Mouse (Mus musculus) CH12F3 (cell line): ENCODE data around the gene Faim.

Source experiments
- in situ Hi-C: fragments of 300-500 bp; cut with MboI; formaldehyde crosslinking; loops from 2 replicates; pipeline ENCODE4 v1.14.3; 2020; ENCODE audit warnings: low sequenced_read_pairs

The Faim gene

DNA sequence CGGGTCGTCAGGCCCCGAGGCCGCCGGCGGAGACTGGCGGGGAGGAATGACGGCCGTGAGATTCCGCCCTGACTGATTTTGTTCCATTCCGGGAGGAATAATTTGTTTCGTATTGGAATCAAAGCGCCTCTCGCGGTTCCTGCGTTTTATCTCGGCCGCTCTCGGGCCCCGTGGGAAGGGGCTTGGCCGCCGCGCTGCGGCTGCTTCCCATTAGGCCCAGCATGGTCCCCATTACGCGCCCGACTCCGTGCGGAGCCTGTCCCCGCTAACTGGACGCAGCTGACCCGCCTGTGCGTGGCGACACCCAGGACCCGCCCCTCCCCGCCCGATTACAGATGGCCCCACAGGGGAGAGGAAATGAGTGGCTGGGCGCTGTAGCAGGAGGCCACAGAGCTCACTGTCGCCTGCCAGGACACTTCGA, 13.1 kb upstream of the Faim start:
- in situ Hi-C loops: loop anchor here (25.0 kb wide), 1 partner anchor 336 kb away; no protein-coding TSS in a partner anchor

DNA sequence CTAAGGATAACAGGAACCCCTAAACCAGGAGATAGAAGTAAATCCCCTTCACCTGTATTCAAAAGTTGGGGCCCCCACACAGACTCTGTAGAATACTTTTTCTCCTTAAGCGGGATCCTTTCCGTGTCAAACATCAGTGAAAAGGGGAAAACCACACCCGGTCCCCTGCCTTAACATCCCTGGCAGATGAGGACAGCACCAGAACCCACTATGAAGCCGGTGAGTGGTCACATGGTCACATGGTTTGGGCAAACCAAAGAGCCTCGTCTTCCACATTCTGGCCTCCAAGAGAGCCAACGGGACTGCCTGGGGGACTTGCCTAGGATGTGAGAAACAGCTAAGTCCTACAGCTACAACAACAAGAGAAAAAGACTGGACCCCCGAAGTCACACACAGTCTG, 12.6 kb upstream of the Faim start:
- in situ Hi-C loops: loop anchor here (25.0 kb wide), 1 partner anchor 336 kb away; no protein-coding TSS in a partner anchor

DNA sequence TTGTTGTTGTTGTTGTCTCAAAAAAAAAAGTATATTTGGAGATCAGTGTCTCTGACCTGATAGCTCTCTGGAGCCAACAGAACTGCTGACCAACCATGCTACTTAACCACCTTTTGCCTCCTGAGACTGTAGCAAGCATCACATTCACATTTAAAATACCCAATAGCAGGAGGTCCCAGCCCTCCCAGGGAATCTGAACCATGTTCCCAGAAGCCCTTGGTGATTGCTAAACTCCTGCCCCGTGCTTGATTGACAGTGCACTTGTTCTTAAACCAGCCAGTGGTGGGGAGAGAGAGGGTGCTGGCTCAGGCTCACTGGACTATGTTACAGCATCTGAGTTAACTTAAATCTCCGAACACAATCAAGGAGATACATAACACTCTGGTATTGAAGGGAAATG, 11.3 kb upstream of the Faim start:
- in situ Hi-C loops: loop anchor here (25.0 kb wide), 1 partner anchor 338 kb away; no protein-coding TSS in a partner anchor

DNA sequence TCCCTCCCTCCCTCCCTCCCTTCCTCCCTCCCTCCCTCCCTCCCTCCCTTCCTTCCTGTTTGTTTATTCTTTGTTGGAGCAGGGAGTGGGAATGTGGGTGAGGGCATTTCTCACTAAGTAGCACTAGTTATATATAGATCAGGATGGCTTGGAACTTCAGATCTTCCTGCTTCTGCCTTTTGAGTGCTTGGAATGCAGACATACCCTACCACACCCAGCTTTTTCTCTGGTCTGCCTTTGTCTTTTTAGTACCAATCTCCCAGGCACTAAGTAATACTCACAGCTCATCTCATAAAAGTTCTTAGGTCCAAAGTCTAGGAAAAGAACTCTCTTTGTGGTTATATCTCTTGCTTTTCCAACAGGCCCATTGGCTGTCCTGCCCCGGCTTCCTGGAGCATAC, 10.1 kb upstream of the Faim start:
- in situ Hi-C loops: no loop called here

DNA sequence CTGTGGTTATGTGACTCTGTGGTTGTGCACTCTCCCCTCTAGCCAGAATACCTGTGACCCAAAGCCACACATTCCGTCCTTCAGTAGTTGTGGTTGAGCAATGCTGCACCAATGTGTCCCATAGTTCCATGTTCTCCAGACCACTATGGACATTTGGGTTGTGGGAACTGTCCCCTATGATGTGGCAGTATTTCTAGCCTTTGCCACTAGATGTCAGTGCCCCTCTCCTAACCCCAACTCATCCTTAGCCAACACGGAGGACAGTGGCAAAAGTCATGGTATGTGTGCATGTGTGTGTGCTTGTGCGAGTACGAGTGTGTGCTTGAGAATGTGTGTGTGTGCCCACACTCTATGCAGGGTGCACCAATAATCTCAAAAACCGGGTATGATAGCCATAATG, 9.7 kb upstream of the Faim start:
- in situ Hi-C loops: no loop called here

DNA sequence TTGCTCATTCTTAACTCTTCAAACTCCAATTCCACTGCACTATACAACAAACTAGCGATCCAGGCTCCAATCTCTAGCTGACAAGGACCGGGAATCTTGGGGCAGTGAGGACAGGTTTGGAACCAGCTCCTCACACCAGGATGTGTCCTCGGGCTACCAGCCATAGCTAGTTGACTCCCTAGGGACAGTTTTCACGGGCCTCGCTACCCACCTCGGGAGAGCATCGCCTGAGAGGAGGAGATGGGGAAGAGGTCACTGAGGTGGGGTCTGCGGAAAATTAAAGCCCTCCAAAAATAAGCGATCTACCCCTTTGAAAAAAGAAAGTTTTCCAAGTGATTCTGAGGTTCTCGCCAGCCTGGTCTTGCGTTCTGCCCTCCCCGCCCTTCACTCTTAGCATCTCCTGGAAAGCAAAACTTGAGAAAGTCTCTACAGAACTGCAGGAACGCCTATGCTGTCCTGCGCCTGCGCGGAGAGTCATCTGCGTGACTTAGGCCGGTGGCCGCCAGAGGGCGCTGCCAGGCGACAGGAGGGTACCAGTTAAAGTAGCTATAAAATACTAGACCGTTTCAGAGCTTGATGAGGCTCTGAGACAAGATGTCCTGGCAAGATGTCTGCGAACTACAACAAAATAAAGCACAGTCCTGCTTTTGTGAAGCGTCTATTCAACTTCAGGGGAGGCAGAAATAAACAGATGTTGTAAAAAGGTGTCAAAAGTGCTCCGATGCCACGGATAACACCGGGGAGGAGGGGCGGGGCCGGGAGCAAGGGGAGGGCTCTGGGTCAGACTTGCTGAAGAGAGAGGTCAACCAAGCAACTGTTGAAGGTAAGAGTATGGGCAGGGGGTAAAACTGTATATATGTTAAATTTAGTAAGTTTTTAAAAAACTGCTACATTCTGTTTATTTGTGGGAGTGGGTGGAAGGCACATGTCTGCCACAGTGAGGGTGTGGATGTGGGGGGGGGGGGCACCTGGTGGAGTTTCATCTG, 6.4 kb upstream of the Faim start:
- in situ Hi-C loops: no loop called here

DNA sequence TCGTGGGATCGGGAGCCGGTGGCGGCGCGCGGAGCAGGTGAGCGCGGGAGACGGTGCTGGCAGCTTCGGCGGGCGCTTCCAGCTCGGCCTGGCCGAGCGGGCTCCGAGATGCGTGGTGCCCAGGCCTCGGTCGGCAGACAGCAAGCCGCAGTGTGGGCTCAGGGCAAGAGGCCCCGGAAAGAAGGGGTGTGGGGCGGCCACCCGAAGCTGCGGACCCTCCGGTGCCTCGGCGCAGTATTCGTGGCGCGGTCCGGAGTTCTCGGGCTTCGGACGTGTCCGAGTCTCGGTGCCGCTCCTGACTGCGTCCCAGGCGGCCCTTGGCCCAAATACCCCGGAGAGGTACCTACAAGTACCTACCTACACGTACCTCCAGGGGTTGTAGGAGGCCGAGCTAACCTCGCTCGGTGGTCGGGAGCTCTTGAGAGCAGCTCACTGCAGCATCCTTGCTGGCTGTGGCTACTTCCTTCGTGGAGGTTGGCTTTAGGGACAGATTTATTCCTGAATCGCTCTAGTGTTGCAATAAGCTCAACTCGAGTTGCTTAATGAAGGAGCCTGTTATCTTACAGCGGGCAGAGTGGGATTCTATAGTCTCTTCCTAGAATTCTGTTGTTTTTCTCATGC, 413 bp downstream of the Faim start:
- in situ Hi-C loops: no loop called here

DNA sequence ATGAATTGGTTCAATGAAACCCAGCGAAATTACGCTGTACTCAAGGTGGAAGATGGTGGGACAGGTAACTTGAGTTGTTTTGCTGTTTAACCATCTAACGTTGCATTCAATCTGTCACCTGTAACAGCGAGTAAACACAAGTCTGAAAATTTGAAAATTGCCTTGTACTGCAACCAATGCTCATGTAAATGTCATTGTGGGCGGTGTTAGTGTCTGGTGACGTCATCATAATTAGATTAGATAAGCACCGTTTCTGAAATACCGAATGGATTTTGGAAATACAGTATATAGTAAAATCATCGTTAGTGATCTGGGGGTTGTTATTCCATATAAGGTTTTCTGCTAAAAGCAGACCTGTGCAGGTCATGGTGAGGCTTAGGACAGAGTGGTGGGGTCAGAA, 958 bp downstream of the Faim start:
- in situ Hi-C loops: no loop called here

DNA sequence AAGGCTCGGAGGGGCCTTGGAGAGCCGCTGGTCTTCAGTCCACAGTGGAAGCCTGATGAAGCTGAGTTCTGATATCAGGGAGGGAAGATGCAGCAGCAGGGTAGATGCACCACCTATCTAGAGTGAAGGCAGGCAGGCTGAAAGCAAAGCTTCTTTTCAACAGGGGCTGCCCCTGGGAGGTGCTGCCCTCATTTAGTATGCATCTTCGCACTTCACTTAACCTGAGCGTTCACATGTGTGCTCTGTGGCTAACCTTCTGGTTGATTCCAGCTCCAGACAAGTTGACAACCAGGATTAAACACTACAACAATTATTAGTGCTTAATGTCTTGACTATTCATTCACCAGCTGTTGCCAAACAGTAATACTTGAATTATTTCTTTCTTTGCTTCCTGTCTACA, 7.9 kb downstream of the Faim start:
- in situ Hi-C loops: no loop called here

DNA sequence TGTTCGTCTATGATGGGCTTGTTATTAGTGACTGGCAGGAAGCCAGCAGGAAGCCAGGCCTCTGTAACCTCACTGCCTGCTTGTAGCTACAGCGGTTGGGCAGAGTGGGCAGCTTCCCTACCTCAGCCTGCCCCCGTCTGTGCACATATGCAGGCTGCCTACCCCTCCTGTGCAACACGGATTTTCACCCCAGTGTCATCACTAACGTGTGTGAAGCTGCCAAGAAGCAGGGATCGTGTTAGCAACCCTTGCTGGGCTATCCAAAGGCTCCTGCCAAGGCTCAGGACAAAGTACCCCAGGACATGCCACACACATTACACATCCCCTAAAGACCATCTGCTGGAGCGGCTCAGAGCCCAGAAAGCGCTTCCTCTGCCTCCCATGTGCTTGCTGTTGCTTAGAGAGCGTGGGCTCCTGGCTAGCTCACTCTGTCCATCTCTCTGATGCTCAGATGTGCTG, 13.7 kb downstream of the Faim start:
- in situ Hi-C loops: no loop called here

DNA sequence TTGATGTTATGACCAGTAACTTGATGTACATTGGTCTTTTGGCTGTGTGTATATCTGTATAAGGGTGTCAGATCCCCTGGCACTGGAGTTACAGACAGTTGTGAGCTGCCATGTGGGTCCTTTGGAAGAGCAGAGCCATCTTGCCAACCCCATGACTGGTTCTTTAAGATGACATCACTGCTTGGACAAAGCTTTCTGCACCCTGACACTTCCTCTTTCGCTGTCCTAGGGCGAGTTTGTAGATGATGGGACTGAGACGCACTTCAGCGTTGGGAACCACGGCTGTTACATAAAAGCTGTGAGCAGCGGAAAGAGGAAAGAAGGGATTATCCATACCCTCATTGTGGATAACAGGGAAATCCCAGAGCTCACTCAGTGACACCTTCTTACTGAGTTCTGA, 15.2 kb downstream of the Faim start:
- in situ Hi-C loops: no loop called here

DNA sequence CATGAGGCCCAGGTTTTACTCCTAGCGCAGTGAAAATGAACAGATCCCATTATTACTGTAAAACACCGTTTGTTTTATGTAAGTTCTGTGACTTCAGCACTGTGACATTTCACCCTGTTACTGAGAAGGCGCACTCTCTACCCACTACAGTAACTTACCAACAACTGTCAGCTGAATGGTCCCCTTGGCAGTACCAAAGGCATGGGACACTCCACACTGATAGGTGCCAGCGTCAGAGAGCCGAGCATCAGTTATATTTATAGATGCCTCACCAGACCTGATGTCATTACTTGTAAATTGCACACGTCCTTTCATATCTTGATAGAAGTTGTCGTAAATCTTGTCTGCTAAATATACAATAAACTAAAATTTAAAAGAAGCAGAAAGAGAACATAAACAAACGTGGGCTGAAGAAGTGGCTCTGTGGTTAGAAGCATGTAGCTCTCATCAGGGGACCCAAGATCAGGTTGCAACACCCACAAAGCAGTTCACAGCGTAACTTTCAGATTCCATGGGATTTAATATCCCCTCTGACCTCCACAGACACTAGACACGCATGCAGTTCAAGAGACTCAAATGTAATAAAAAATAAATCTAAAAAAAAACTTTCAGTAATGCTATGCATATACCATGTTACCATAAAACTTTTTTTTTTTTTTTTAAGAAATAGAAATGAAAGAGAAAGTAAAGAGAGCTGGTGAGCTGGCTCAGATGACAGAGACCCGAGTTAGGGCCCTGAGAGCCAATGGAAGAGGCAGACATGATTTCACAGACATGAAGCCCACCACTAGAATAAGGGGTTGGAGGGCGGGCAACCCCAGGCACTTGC, 23.1 kb downstream of the Faim start:
- in situ Hi-C loops: no loop called here

DNA sequence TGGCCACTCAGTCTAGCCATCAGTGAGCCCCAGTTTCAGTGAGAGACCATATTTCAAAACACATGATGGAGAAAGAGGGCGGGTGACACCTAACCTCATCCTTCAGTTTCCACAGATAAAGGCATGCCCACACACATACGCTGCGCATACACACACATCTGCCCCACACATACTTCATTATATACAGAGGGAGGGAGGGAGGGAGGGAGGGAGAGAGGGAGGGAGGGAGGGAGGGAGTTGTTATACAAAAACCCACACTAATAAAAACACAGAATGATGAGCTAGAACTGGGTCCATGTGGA, 23.7 kb downstream of the Faim start:
- in situ Hi-C loops: no loop called here

DNA sequence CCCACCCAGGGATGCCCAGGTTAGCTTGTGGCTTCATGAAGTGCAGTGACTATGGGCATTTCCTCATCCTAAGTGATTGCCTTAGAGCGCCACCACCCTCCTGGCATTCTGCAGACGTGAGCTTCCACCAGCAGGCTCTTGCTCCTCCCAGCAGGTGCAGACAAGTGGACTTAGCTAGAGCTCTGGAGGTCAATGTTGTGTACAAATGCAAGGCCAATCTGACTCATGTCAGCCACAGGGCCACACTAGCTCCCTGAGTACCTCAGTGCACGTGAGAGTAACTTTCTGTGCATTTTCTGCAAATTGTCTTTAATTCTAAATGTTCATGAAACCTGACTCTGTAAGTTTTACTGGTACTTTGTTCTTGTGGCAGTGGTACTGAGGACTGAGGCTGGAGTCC, 30.1 kb downstream of the Faim start:
- in situ Hi-C loops: no loop called here

DNA sequence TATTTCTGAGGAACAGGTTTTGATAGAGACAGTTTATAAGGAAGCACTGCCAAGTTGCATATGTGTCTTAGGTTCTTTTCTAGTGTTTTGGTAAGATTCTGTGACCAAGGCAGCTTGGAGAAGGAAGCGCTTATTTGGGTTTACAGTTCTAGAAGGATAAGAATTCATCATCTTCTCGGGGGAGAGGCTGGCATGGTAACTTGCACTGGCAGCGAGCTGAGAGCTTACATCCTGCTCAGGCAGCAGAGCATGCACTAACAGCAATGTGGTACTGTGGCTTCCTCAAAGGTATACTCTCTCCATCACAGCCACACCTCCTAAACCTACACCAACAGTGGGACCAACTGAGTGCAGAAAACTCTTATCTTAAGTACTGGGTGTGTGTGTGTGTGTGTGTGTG, 30.6 kb downstream of the Faim start:
- in situ Hi-C loops: no loop called here

DNA sequence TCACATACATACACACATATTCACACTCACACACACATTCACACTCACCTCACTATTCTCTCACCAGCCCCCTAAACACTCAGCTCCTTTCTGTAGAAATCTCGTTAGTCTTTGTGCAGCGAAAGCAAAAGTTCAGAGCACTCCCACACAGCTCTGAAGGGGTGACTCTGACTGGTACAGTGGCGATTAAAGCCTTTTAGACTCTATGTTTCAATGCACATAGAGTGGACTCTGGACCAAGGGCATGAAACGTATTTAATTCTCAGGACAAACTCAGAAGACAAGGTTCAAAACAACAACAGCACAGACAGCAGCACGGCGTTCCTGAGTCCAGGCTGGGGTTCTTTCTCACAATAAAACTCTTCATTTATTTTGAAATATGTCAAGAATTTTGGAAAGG, 31.5 kb downstream of the Faim start:
- in situ Hi-C loops: no loop called here

DNA sequence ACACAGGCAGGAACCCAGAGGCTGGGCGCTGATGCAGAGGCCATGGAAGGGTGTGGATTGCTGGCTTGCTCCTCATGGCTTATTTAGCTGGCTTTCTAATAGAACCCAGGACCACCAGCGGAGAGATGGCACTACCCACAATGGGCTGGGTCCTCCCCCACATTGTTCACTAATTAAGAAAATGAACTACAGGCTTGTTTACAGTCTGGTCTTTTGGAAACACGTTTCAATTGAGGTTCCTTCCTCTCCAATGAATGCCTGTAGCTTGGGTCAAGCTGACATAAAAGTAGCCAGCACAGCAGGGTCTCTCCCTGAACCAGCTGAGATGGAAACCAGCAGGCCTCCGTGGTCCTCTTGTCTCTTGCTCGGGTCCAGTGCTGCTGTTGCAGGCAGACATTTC, 35.0 kb downstream of the Faim start:
- in situ Hi-C loops: no loop called here

DNA sequence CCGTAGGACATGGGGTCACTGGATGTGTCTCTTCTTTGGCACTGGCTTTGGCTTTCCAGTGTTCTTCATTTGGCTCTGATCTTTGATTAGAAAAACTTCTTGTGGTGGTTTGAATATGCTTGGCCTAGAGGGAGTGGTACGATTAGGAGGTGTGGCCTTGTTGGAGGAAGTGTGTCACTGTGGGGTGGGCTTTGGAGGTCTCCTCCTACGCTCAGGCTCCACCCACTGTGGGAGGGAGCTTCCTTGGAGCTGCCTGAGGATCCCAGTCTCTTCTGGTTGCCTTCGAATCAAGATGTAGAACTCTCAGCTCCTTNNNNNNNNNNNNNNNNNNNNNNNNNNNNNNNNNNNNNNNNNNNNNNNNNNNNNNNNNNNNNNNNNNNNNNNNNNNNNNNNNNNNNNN, 35.6 kb downstream of the Faim start:
- in situ Hi-C loops: no loop called here

DNA sequence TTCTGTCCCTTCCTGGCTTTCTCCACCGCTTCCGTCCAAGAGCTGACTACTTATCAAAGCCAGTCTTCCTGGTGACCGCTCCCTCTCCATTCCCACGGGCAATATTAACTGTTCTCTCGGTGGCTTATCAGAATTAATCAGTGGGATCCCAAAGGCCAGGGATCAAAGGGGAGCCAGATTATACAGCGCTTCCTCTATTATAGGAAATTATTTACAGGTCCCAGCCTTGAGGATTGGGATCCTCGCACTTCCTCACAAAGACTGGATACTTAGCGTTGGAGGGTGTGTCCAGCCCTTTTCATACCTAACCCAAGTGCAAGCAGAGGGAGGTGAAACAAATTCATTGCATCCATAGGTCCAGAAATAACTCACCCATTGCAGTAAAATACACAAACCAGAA, 45.9 kb downstream of the Faim start:
- in situ Hi-C loops: no loop called here

DNA sequence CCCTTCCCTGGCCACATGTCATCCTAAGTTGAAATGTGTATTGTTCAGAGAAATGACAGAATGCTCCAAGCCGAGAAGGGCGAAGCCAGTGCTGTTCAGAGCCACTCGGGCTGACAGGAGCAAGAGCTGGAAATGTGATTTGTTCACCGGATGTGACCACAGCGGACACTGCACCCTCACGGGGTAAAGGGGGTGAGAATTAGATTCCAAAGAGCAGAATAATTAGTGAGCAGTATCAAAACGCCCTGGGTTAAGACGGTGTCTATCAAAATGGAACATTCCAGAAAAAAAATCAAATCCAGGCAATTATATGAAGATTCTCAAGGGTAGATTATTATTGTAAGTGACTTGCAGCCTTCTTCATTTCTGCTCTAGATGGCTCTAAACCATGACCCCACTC, 47.9 kb downstream of the Faim start:
- in situ Hi-C loops: no loop called here

DNA sequence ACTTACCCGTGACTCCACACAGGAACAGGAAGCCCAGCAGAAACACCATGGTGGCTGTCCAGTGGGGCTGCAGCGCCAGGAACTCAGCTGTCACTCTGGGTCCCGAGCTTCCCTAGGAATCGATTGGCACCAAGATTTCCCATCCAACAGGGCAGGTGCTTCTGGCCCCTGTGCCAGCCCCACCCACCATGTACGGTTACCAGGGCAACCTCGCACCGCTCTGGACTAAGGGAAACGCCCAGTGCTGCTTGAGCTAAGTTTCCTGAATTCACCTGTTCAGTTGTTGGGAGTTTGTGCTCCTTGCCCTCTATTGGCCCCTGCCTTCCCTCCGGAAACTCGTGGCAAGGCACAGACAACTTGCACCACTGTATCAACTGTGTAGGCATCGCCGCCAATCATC, 49.4 kb downstream of the Faim start, which contains the start of gene Gm1123:
TSS of gene Gm1123 (minus strand) at position 141 of the 400 bp plus-strand sequence.
- in situ Hi-C loops: no loop called here
